Mouse (Mus musculus) small intestine, adult 2 months (tissue): ENCODE results near the gene Olfr1274-ps. TPM values are rescaled to one million over a fixed set of nuclear protein-coding genes. Genes with fewer than 3 reads are reported as not detected.
"Not testable (repeated sequence)": the region's sequence is repeated elsewhere in the genome, so short reads cannot be mapped to it uniquely, and the experiment has no call there.

Experiments
- H3K27ac ChIP-seq: fragments of 200-500 bp; 2 replicates; pipeline ENCODE4 v1.5.1; 2012; ENCODE audit warnings: low read depth, low read length, control low read depth, inconsistent platforms; ENCODE audit not compliant: insufficient read depth
- H3K27me3 ChIP-seq: fragments of 200-500 bp; 2 replicates; pipeline ENCODE4 v1.6.1; 2012; ENCODE audit warnings: mild to moderate bottlenecking, moderate library complexity, low read length, inconsistent platforms; ENCODE audit not compliant: control insufficient read depth, insufficient read depth
- H3K36me3 ChIP-seq: fragments of 200-500 bp; 2 replicates; pipeline ENCODE4 v1.6.1; 2012; ENCODE audit warnings: mild to moderate bottlenecking, low read length, control low read depth, inconsistent platforms; ENCODE audit not compliant: control insufficient read depth, insufficient read depth
- H3K4me1 ChIP-seq: fragments of 200-500 bp; 2 replicates; pipeline ENCODE4 v1.6.1; 2012; ENCODE audit warnings: low read length, inconsistent platforms, mixed read lengths; ENCODE audit not compliant: control insufficient read depth, insufficient read depth, insufficient read length
- H3K4me3 ChIP-seq: fragments of 200-500 bp; 2 replicates; pipeline ENCODE4 v1.5.1; 2012; ENCODE audit warnings: low read depth, mild to moderate bottlenecking, control low read depth, inconsistent platforms, low read length, moderate library complexity
- WGBS: fragments of 180-500 bp; shearing (Covaris S2); methylation state at CpG from one replicate; pipeline ENCODE4 v1.1.7; 2018; 5-methylcytosine and 5-hydroxymethylcytosine counted together
- polyA plus RNA-seq: library from polyadenylated mRNA; depleted of rRNA; stranded (reverse); fragments of >200 nt; gene quantifications from 2 replicates; pipeline ENCODE4 v1.2.3, GENCODE M21; 2012; rRNA removed

Gene Olfr1274-ps
- polyA plus RNA-seq, result not detected in 2 replicates

DNA sequence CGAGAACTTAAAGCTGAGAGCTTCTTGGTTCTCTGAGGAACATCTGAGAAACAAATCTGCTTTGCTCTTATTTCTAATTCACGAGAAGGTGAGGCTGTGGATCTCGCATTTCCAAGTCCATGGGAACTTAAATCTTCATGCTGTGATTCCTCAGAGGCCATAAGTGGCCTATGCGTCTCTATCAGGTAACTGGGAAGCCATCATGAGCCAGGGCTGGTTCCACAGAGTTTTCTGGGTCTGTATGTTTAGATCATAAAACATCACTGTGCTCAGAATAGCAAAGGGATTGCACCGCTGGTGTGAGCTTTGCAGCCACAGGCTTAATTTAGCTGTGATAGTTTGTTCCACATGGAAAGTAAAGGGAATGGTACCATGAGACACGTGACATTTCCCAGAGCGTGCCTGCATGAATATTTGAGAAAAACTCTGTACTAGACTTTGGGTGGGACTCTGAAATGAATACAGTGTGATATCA lies at the start of gene Olfr1274-ps:
Olfr1274-ps (plus strand) TSS at position 51 of the 475 bp plus-strand sequence.
- WGBS, result 78% methylated on average over 7 of the region's 7 CpGs
- not testable (repeated sequence) for H3K36me3 ChIP-seq, H3K4me3 ChIP-seq, H3K27me3 ChIP-seq, H3K27ac ChIP-seq, H3K4me1 ChIP-seq

DNA sequence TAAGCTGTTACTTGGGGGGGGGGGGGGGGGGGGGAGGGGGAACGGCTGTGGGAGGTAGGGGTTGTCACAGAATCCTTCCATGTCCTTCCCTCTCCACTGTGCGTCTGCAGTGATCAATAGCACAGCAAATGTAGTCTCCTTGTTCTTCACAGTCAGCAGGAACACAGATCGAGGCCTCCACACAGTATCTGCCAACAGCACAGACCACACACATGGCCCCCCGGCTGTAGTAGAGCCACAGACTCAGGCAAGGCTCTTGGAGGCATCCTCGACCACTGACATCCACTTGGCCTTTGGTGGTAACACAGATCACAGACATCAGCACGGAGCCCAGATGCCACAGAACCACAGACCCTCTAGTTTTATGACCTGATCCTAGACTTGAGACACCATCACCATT lies 47.4 kb upstream of the Olfr1274-ps start:
- H3K36me3 ChIP-seq, H3K27ac ChIP-seq, H3K4me3 ChIP-seq, H3K4me1 ChIP-seq, H3K27me3 ChIP-seq: not testable (repeated sequence)
- WGBS, result no CpG with 5 or more reads among the region's 6 CpGs

DNA sequence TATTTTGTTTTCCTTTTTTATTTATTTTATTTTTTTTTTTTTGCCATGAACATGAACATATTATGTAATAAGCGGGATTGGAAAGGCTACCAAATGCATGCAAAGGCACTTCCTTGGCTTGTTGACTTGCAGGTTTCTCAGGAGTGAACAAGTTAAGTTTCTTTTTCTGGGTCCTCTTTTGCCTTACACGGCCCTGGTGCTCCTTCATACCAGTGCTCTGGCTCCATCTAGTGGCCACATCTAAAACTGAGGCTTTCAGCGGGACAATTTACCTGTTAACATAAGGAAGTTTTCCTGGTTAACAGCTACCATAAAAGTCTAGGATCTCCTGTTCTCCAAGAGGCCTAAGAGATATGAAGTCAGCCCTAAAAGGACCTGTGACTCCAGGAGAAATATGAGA lies 46.9 kb upstream of the Olfr1274-ps start:
- H3K27ac ChIP-seq, H3K27me3 ChIP-seq, H3K4me1 ChIP-seq, H3K36me3 ChIP-seq, H3K4me3 ChIP-seq: not testable (repeated sequence)
- no CpG with 5 or more reads among the region's 3 CpGs for WGBS

DNA sequence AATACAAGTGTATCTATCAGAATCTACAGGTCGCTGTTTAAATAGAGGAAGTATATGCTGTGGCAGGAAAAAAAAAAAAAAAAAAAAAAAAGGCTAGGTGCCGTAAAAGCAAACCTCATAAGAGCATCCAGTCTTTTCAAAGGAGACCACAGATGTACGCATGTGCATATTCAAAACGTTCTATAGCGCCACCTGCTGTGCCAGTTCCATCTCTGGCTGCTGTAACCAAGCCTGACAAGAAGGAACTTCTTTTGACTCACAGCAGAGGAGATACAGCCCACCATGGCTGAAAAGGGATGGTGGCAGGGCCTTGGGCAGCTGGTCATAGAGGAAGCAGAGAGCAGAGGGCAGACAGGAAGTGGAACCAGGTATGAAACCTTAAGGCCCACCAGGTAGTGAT lies 39.3 kb upstream of the Olfr1274-ps start:
- H3K36me3 ChIP-seq, H3K4me3 ChIP-seq, H3K4me1 ChIP-seq, H3K27me3 ChIP-seq, H3K27ac ChIP-seq: not testable (repeated sequence)
- no CpG with 5 or more reads among the region's 5 CpGs for WGBS

DNA sequence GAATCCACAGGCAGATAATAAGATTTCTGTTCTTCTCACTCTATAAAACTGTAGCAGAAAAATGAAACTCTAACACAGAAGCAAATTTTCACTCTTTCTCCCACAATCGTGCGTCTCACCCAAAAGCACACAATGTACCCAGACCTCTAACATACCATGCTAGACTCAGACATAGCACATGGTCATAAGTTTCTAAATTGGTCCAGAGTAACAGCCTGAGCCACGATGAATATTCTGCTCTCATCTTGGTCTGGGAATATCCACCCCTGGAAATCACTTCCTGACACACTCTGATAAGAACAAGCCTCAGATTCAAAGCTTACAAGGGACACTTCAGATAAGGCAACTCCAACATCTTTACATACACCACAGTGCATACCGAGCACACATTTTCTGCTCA lies 38.3 kb upstream of the Olfr1274-ps start:
- not testable (repeated sequence) for H3K4me3 ChIP-seq, H3K4me1 ChIP-seq, H3K27me3 ChIP-seq, H3K36me3 ChIP-seq, H3K27ac ChIP-seq
- no CpG with 5 or more reads among the region's 4 CpGs for WGBS

- H3K4me3 ChIP-seq, H3K27ac ChIP-seq, H3K4me1 ChIP-seq, H3K27me3 ChIP-seq, H3K36me3 ChIP-seq: not testable (repeated sequence)
- WGBS, result 85% methylated on average over 4 of the region's 4 CpGs
Measured at GRCm38 (mm10) chr2:90414110-90414821, 15.8 kb downstream of the Olfr1274-ps start.

DNA sequence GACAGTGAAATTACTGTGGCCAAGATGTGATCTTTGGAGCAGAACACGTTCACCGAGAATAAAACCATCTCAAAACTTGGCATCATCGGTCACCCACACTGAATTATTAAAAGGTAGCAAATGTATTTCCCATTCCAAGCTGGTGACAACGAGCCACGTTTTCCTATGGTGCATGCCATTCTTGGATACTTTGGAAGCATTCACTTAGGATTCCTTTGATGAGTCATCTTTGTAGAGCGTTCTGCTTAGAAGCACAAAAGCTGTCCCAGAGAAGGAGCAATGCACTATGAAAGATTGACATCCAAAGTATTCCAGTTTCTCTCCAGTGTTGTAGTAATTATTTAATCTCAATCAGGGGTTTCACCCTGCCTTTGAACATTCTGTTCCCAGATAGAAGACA lies 23.8 kb downstream of the Olfr1274-ps start:
- H3K36me3 ChIP-seq, result not testable (repeated sequence)

GRCm38 (mm10) chr2:90424937-90425336 lies 26.5 kb downstream of the Olfr1274-ps start:
- H3K27me3 ChIP-seq, H3K27ac ChIP-seq, H3K4me3 ChIP-seq, H3K4me1 ChIP-seq, H3K36me3 ChIP-seq: not testable (repeated sequence)
- no CpG with 5 or more reads among the region's 4 CpGs for WGBS

More for the DNA sequence above, 23.8 kb downstream of the Olfr1274-ps start:
- H3K27me3 ChIP-seq, H3K4me3 ChIP-seq, H3K4me1 ChIP-seq, H3K27ac ChIP-seq: not testable (repeated sequence)
- 84% methylated on average over 6 of the region's 6 CpGs for WGBS

DNA sequence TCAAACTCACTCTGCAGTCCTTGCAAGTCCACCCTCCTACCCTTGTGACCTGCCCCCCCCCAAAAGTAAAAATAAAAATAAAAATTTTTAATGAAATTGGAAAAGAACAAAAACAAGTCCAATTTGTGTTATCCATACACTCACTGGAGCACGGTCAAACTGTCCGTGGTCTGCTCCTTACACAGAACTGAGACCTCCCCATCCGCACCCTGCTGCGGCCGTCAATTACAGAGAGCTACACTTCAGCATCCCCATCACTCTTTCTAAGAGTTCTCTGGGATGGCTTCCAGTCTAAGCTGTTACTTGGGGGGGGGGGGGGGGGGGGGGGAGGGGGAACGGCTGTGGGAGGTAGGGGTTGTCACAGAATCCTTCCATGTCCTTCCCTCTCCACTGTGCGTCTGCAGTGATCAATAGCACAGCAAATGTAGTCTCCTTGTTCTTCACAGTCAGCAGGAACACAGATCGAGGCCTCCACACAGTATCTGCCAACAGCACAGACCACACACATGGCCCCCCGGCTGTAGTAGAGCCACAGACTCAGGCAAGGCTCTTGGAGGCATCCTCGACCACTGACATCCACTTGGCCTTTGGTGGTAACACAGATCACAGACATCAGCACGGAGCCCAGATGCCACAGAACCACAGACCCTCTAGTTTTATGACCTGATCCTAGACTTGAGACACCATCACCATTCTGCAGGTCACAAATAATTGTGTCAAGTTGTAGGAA lies 30.7 kb downstream of the Olfr1274-ps start:
- not testable (repeated sequence) for H3K4me3 ChIP-seq, H3K36me3 ChIP-seq, H3K27me3 ChIP-seq, H3K4me1 ChIP-seq, H3K27ac ChIP-seq
- 88% methylated on average over 2 of the region's 11 CpGs for WGBS

- not testable (repeated sequence) for H3K36me3 ChIP-seq, H3K27ac ChIP-seq, H3K4me3 ChIP-seq, H3K4me1 ChIP-seq, H3K27me3 ChIP-seq
- no CpG with 5 or more reads among the region's 4 CpGs for WGBS
Measured at GRCm38 (mm10) chr2:90429782-90430181, 31.3 kb downstream of the Olfr1274-ps start.

DNA sequence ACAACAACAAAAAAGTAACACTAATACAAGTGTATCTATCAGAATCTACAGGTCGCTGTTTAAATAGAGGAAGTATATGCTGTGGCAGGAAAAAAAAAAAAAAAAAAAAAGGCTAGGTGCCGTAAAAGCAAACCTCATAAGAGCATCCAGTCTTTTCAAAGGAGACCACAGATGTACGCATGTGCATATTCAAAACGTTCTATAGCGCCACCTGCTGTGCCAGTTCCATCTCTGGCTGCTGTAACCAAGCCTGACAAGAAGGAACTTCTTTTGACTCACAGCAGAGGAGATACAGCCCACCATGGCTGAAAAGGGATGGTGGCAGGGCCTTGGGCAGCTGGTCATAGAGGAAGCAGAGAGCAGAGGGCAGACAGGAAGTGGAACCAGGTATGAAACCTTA lies 39.0 kb downstream of the Olfr1274-ps start:
- 80% methylated on average over 1 of the region's 5 CpGs for WGBS
- H3K27ac ChIP-seq, H3K4me1 ChIP-seq, H3K36me3 ChIP-seq, H3K27me3 ChIP-seq, H3K4me3 ChIP-seq: not testable (repeated sequence)
